Mouse (Mus musculus) spleen, postnatal 10 days (tissue): ENCODE measurements around the gene Smim11.

Source experiments
- DNase-seq, 2 experiments: peaks; one replicate each; pipeline ENCODE4 v3.0.0; 2021 to 2022; ENCODE audit warnings: low spot score in 2 of 2

Gene Smim11

DNA sequence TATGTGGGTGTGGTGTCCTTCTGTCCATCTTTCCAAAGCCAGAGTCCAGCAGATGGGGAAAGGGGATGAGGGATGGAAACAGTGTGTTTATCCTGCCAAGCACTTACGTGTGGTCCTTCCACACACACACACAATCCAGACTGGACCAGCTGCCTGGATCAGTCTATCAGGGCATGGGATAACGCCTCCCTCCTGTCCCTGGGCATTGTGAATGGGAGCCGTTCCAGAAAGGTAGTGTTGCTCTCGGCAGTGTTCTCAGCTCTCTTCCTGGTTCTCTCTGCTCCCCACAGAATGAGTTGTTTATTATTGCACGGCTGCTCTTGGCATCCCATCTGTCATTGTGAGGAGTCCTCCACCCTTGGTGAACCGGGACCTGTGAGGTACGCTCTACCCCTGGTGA lies 59.6 kb downstream of the Smim11 start:
- DNase-seq = no peak
